Mouse (Mus musculus) liver, postnatal 0 days (tissue): ENCODE measurements around the gene Rprd1b.

Experiments used
- CTCF ChIP-seq: sonication (generic); IDR thresholded peaks from 2 replicates; pipeline ENCODE4 v1.5.1; 2016; ENCODE audit warnings: antibody characterized with exemption, low read depth
- EP300 ChIP-seq: IDR thresholded peaks from 2 replicates; pipeline ENCODE4 v1.6.1; 2016; ENCODE audit warnings: antibody characterized with exemption, low read depth, mild to moderate bottlenecking

- TF ChIP-seq CTCF, result no peak
- no peak for TF ChIP-seq EP300
Measured at GRCm38 (mm10) chr2:158116653-158117052, 88.4 kb downstream of the Rprd1b start.
